Mouse (Mus musculus): ENCODE data around the gene Zdhhc24. TPM values are rescaled to one million over a fixed set of nuclear protein-coding genes. Genes with fewer than 3 reads are reported as not detected.

Zdhhc24 gene
- total RNA-seq, 2 experiments from 2014 or later, result 4.8 to 5.2 TPM

Other genes starting within 250 kb of the Zdhhc24 start
- gene Gm960, start 180.0 kb upstream of the Zdhhc24 start, total RNA-seq (2021), result under 1 TPM; 0.12 to 0.68 TPM
- under 1 TPM; 0.25 to 0.33 TPM for gene Sptbn2, start 167.5 kb upstream of the Zdhhc24 start, total RNA-seq (2021)
- gene Rbm4b, start 122.2 kb upstream of the Zdhhc24 start, total RNA-seq (2021), result 1 to 10 TPM; 7.5 to 8.3 TPM
- gene Rbm4, start 84.8 kb upstream of the Zdhhc24 start, total RNA-seq (2021), result 10 to 100 TPM; 46.1 to 48.4 TPM
- 10 to 100 TPM; 21.8 to 24.1 TPM for gene Gm21992, start 67.1 kb upstream of the Zdhhc24 start, total RNA-seq (2021)
- gene Rbm14, start 67.0 kb upstream of the Zdhhc24 start, total RNA-seq (2021), result 10 to 100 TPM; 34.0 to 39.3 TPM
- gene Ccs, start 39.3 kb upstream of the Zdhhc24 start, total RNA-seq (2021), result 10 to 100 TPM; 31.4 to 31.7 TPM
- under 1 TPM in 1 of 2 experiments, not detected in 1; 0.11 TPM for gene Ccdc87, start 39.3 kb upstream of the Zdhhc24 start, total RNA-seq (2021)
- gene Ctsf, start 23.5 kb upstream of the Zdhhc24 start, total RNA-seq (2021), result 10 to 100 TPM; 24.9 to 25.9 TPM
- 1 to 10 TPM in 1 of 2 experiments, under 1 TPM in 1; 0.38 to 2.2 TPM for gene Actn3, start 759 bp upstream of the Zdhhc24 start, total RNA-seq (2021)
- gene Bbs1, start 28.0 kb downstream of the Zdhhc24 start, total RNA-seq (2021), result 1 to 10 TPM; 4.3 to 4.6 TPM
- gene Dpp3, start 49.6 kb downstream of the Zdhhc24 start, total RNA-seq (2021), result 10 to 100 TPM; 39.7 to 40.2 TPM
- 1 to 10 TPM in 1 of 2 experiments, under 1 TPM in 1; 0.71 to 1.2 TPM for gene Peli3, start 64.5 kb downstream of the Zdhhc24 start, total RNA-seq (2021)
- gene Mrpl11, start 83.5 kb downstream of the Zdhhc24 start, total RNA-seq (2021), result 10 to 100 TPM; 60.9 to 63.8 TPM
- gene Npas4, start 111.6 kb downstream of the Zdhhc24 start, total RNA-seq (2021), result under 1 TPM; 0.57 to 0.68 TPM
- 10 to 100 TPM; 20.0 to 20.8 TPM for gene Slc29a2, start 145.2 kb downstream of the Zdhhc24 start, total RNA-seq (2021)
- gene B4gat1, start 160.2 kb downstream of the Zdhhc24 start, total RNA-seq (2021), result 10 to 100 TPM; 33.0 to 36.8 TPM
- 1 to 10 TPM; 1.6 to 2.0 TPM for gene AC124502.3, start 160.2 kb downstream of the Zdhhc24 start, total RNA-seq (2021)
- 10 to 100 TPM; 16.7 to 18.2 TPM for gene Brms1, start 162.7 kb downstream of the Zdhhc24 start, total RNA-seq (2021)
- gene Rin1, start 171.8 kb downstream of the Zdhhc24 start, total RNA-seq (2021), result 1 to 10 TPM; 2.2 to 2.9 TPM
- gene Cd248, start 189.4 kb downstream of the Zdhhc24 start, total RNA-seq (2021), result 10 to 100 TPM; 25.8 to 27.1 TPM
- 1 to 10 TPM; 3.8 to 4.1 TPM for gene Tmem151a, start 206.9 kb downstream of the Zdhhc24 start, total RNA-seq (2021)
- gene Yif1a, start 209.9 kb downstream of the Zdhhc24 start, total RNA-seq (2021), result 10 to 100 TPM; 70.2 to 72.5 TPM
- 1 to 10 TPM; 1.8 to 2.1 TPM for gene Cnih2, start 219.9 kb downstream of the Zdhhc24 start, total RNA-seq (2021)
- gene Rab1b, start 228.4 kb downstream of the Zdhhc24 start, total RNA-seq (2021), result 100 to 1,000 TPM; 188 to 191 TPM
- 10 to 100 TPM; 43.7 to 43.8 TPM for gene Klc2, start 239.9 kb downstream of the Zdhhc24 start, total RNA-seq (2021)